Mouse (Mus musculus): ENCODE results near the gene AI837181.

DNA sequence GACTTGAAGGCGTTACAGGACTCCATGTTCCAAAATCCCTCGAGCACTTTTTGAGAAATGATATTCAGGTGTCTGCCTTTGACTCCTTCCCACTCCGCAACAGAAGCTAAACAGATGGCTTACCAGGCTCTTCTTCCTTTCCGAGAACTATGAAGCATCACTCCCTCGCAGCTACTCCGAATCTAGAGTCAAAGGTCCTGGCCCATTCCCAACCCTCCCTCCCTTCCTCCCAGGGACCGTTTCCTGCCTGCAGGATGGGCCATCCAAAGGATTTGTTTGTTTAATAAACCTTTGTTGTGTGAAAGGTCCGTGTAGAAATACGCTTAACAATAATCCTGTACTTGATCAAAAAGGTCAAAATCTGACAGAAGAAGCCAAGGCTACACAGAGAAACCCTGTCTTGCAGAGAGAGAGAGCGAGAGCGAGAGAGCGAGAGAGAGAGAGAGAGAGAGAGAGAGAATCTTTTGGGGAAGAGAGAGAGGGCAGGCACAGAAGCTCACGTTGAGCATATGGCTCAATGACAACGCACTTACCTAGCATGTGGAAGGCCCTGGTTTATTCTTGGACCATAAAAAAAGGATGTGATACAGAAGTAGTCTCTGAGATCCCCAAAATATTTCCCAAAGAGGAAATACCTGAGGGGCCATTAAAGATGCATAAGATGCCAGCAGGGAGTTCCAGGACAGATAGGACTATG is 33.0 kb downstream of the AI837181 start, which contains the start of gene Ccdc85b:
- TF ChIP-seq CTCF (IDR thresholded peaks at IDR 0.05) (no peak), POLR2A (IDR thresholded peaks at IDR 0.05; ENCODE audit: insufficient read depth, low read depth, low read length) (no peak)
